Mouse (Mus musculus) heart, embryonic 13.5 days (tissue): ENCODE results near the gene Unk. TPM values are rescaled to one million over a fixed set of nuclear protein-coding genes. Genes with fewer than 3 reads are reported as not detected.
"Not testable (repeated sequence)": the region's sequence is repeated elsewhere in the genome, so short reads cannot be mapped to it uniquely, and the experiment has no call there.

ENCODE experiments used
- ATAC-seq: fragments of 200-750 bp; cut with Nextera tagmentation; 2 replicates; pipeline ENCODE4 v1.8.0; 2017; ENCODE audit warnings: moderate TSS enrichment; ENCODE audit not compliant: insufficient number of reproducible peaks, low FRiP score, low TSS enrichment; ENCODE audit errors: extremely low read depth
- H3K27ac ChIP-seq: fragments of 300-500 bp; sonication (generic); replicated peaks from 2 replicates; pipeline ENCODE4 v1.5.1; 2015; ENCODE audit warnings: moderate library complexity, mild to moderate bottlenecking, inconsistent platforms
- H3K27me3 ChIP-seq: fragments of 300-500 bp; sonication (generic); replicated peaks from 2 replicates; pipeline ENCODE4 v1.6.1; 2015; ENCODE audit warnings: mild to moderate bottlenecking, inconsistent platforms
- H3K36me3 ChIP-seq: fragments of 300-500 bp; sonication (generic); 2 replicates; pipeline ENCODE4 v1.6.1; 2015; ENCODE audit warnings: mild to moderate bottlenecking, inconsistent platforms
- H3K4me1 ChIP-seq: fragments of 300-500 bp; sonication (generic); 2 replicates; pipeline ENCODE4 v1.6.1; 2015; ENCODE audit warnings: inconsistent platforms
- H3K4me2 ChIP-seq: fragments of 300-500 bp; sonication (generic); 2 replicates; pipeline ENCODE4 v1.6.1; 2015; ENCODE audit warnings: inconsistent platforms, mild to moderate bottlenecking, moderate library complexity
- H3K4me3 ChIP-seq: fragments of 300-500 bp; sonication (generic); 2 replicates; pipeline ENCODE4 v1.5.1; 2015; ENCODE audit warnings: moderate library complexity, mild to moderate bottlenecking, inconsistent platforms
- H3K9ac ChIP-seq: fragments of 300-500 bp; sonication (generic); 2 replicates; pipeline ENCODE4 v1.6.1; 2015; ENCODE audit warnings: inconsistent platforms, mild to moderate bottlenecking, moderate library complexity
- H3K9me3 ChIP-seq: fragments of 300-500 bp; sonication (generic); 2 replicates; pipeline ENCODE4 v1.6.1; 2016; ENCODE audit warnings: inconsistent platforms
- WGBS: fragments of 180-500 bp; shearing (Covaris S2); methylation state at CpG from one replicate; pipeline ENCODE4 v1.1.7; 2015; ENCODE audit warnings: mixed read lengths; 5-methylcytosine and 5-hydroxymethylcytosine counted together
- polyA plus RNA-seq: library from polyadenylated mRNA; unstranded; fragments of >200 nt; fragmentation: Nextera tagmentation; extraction: Ambion mirVana; gene quantifications from 2 replicates; pipeline ENCODE4 v1.2.1, GENCODE M21; 2015

The Unk gene
- polyA plus RNA-seq, 1 experiment from 2014 or later = 23.9 TPM

- Histone ChIP-seq H3K4me2 (peak overlapping the region; percentile 78), H3K9ac (peak overlapping the region; percentile 100), H3K27ac (peak overlapping the region; percentile 100), H3K4me3 (peak overlapping the region; percentile 98), H3K4me1 (peaks cover 11% of the 10 kb centered on the region), H3K36me3 (peaks cover 28% of the 10 kb centered on the region)
- H3K9me3 ChIP-seq, ATAC-seq, H3K27me3 ChIP-seq: not testable (repeated sequence)
- 4% methylated on average over 18 of the region's 18 CpGs for WGBS
Observed at GRCm38 (mm10) chr11:116023074-116023770, 6.9 kb upstream of the Unk start.

GRCm38 (mm10) chr11:116023771-116024355 is 6.3 kb upstream of the Unk start:
- peak overlapping the region; percentile 100 for H3K27ac ChIP-seq
- peak overlapping the region; percentile 98 for H3K4me3 ChIP-seq
- no peaks in the 10 kb centered on the region for H3K9me3 ChIP-seq
- peak overlapping the region; percentile 78 for H3K4me2 ChIP-seq
- under 1% methylated on average over 57 of the region's 57 CpGs for WGBS
- peaks cover 11% of the 10 kb centered on the region for H3K4me1 ChIP-seq
- H3K36me3 ChIP-seq = peaks cover 28% of the 10 kb centered on the region
- peak; percentile 73 for ATAC-seq
- H3K9ac ChIP-seq = peak overlapping the region; percentile 100
- no peaks in the 10 kb centered on the region for H3K27me3 ChIP-seq

- Histone ChIP-seq H3K9ac (peak overlapping the region; percentile 100), H3K4me3 (peak overlapping the region; percentile 98), H3K4me2 (peak overlapping the region; percentile 78), H3K27me3 (no peaks in the 10 kb centered on the region), H3K4me1 (peaks cover 15% of the 10 kb centered on the region), H3K9me3 (no peaks in the 10 kb centered on the region), H3K27ac (peak overlapping the region; percentile 100), H3K36me3 (peaks cover 28% of the 10 kb centered on the region)
- peak; percentile 84 for ATAC-seq
- WGBS = under 1% methylated on average over 37 of the region's 37 CpGs
Observed at GRCm38 (mm10) chr11:116024356-116024808, 5.7 kb upstream of the Unk start.

GRCm38 (mm10) chr11:116025056-116025845 is 4.9 kb upstream of the Unk start:
- Histone ChIP-seq H3K4me3 (no peak overlapping the region), H3K9me3 (no peaks in the 10 kb centered on the region), H3K27ac (peak overlapping the region; percentile 9), H3K4me1 (peaks cover 19% of the 10 kb centered on the region), H3K27me3 (no peaks in the 10 kb centered on the region), H3K36me3 (peaks cover 28% of the 10 kb centered on the region), H3K9ac (no peak overlapping the region), H3K4me2 (no peak overlapping the region)
- WGBS = 80% methylated on average over 3 of the region's 3 CpGs
- no peak for ATAC-seq

GRCm38 (mm10) chr11:116027756-116028155 is 2.4 kb upstream of the Unk start, which contains the start of gene H3f3b:
TSS of gene H3f3b (minus strand) at chr11:116027962.
- Histone ChIP-seq H3K27ac (no peak within 1 kb of the TSS), H3K4me2 (no peak within 1 kb of the TSS), H3K27me3 (no peaks in the 10 kb centered on the region), H3K4me1 (peaks cover 27% of the 10 kb centered on the region), H3K36me3 (peaks cover 5% of the 10 kb centered on the region), H3K4me3 (no peak within 1 kb of the TSS), H3K9me3 (no peaks in the 10 kb centered on the region), H3K9ac (no peak within 1 kb of the TSS)
- WGBS = 72% methylated on average over 4 of the region's 4 CpGs
- no peak for ATAC-seq

GRCm38 (mm10) chr11:116028177-116028865 is 1.8 kb upstream of the Unk start:
- no peak overlapping the region for H3K9ac ChIP-seq

GRCm38 (mm10) chr11:116029086-116029865 is 846 bp upstream of the Unk start:
- peaks cover 13% of the 10 kb centered on the region for H3K36me3 ChIP-seq
- H3K4me1 ChIP-seq = peaks cover 30% of the 10 kb centered on the region
- H3K4me2 ChIP-seq = peak overlapping the region; percentile 87
- WGBS = 66% methylated on average over 6 of the region's 6 CpGs
- ATAC-seq = no peak
- peak overlapping the region; percentile 53 for H3K27ac ChIP-seq
- no peaks in the 10 kb centered on the region for H3K9me3 ChIP-seq
- peak overlapping the region; percentile 64 for H3K4me3 ChIP-seq
- peak overlapping the region; percentile 75 for H3K9ac ChIP-seq
- no peaks in the 10 kb centered on the region for H3K27me3 ChIP-seq

More at GRCm38 (mm10) chr11:116028177-116028865, 1.8 kb upstream of the Unk start:
- Histone ChIP-seq H3K36me3 (peaks cover 6% of the 10 kb centered on the region), H3K9me3 (no peaks in the 10 kb centered on the region), H3K27me3 (no peaks in the 10 kb centered on the region), H3K4me3 (no peak overlapping the region), H3K27ac (no peak overlapping the region), H3K4me2 (no peak overlapping the region), H3K4me1 (peaks cover 30% of the 10 kb centered on the region)
- ATAC-seq = no peak
- WGBS = 72% methylated on average over 9 of the region's 9 CpGs

GRCm38 (mm10) chr11:116030898-116031845 is 1.1 kb downstream of the Unk start:
- H3K4me1 ChIP-seq = peaks cover 30% of the 10 kb centered on the region
- no peaks in the 10 kb centered on the region for H3K27me3 ChIP-seq
- peak overlapping the region; percentile 92 for H3K9ac ChIP-seq
- WGBS = 27% methylated on average over 14 of the region's 14 CpGs
- peak overlapping the region; percentile 64 for H3K4me3 ChIP-seq
- ATAC-seq = no peak
- H3K36me3 ChIP-seq = peaks cover 25% of the 10 kb centered on the region
- no peaks in the 10 kb centered on the region for H3K9me3 ChIP-seq
- H3K4me2 ChIP-seq = peak overlapping the region; percentile 87
- peak overlapping the region; percentile 99 for H3K27ac ChIP-seq

- WGBS = 90% methylated on average over 6 of the region's 6 CpGs
- no peaks in the 10 kb centered on the region for H3K9me3 ChIP-seq
- no peaks in the 10 kb centered on the region for H3K27me3 ChIP-seq
- no peak overlapping the region for H3K9ac ChIP-seq
- ATAC-seq = no peak
- H3K4me3 ChIP-seq = no peak overlapping the region
- H3K4me2 ChIP-seq = no peak overlapping the region
- H3K36me3 ChIP-seq = peaks cover 48% of the 10 kb centered on the region
- peaks cover 23% of the 10 kb centered on the region for H3K4me1 ChIP-seq
- no peak overlapping the region for H3K27ac ChIP-seq
Observed at GRCm38 (mm10) chr11:116034584-116034983, 4.5 kb downstream of the Unk start.
